Mouse (Mus musculus): ENCODE measurements around the gene Chdh. TPM values are rescaled to one million over a fixed set of nuclear protein-coding genes. Genes with fewer than 3 reads are reported as not detected.

The Chdh gene
- total and polyA plus RNA-seq, 3 experiments: not detected

- Histone ChIP-seq H3K27me3 (replicated peaks) (no peaks in the 10 kb centered on the region), H3K4me3 (replicated peaks in 1 of 3; ENCODE audit: low read depth in 2 of 3, low read length in 2 of 3, poor library complexity in 1 of 3) (no peak overlapping the region), H3K36me3 (replicated peaks in 1 of 2; ENCODE audit: control insufficient read depth in 1 of 2, insufficient read depth in 1 of 2, low read length in 1 of 2) (no peaks in the 10 kb centered on the region), H3K4me2 (ENCODE audit: insufficient read depth, low read depth, poor library complexity, severe bottlenecking) (no peak overlapping the region), H3K79me2 (replicated peaks; ENCODE audit: control insufficient read depth, extremely low read depth, insufficient read depth, poor library complexity, severe bottlenecking) (no peaks in the 10 kb centered on the region), H3K4me1 (ENCODE audit: control insufficient read depth in 1 of 2, insufficient read depth in 2 of 2) (peaks cover 17 to 45% of the 10 kb centered on the region in 2 experiments), H3K27ac (ENCODE audit: insufficient read depth, low read depth) (no peak overlapping the region), H3K9me3 (replicated peaks; ENCODE audit: low read length) (no peaks in the 10 kb centered on the region), H3K9ac (ENCODE audit: insufficient read depth, low read depth) (no peak overlapping the region)
- DNase-seq (ENCODE audit: extremely low read depth): no peak
- dilution Hi-C loops (cut with MboI; ENCODE audit: extremely low pct_ligation_motif_present, extremely low pct_unique_long_range_greater_than_20kb, low sequenced_read_pairs): no loop called here
- TF ChIP-seq IRF4 (IDR thresholded peaks at IDR 0.05; ENCODE audit: low read depth, low read length): no peak
- no peak for TF ChIP-seq KAT2A (IDR thresholded peaks at IDR 0.05; ENCODE audit: insufficient replicate concordance, low read length)
- no peak for TF ChIP-seq BHLHE40 (IDR thresholded peaks at IDR 0.05; ENCODE audit: low read depth, low read length)
- no peak for TF ChIP-seq HCFC1 (IDR thresholded peaks at IDR 0.05; ENCODE audit: low read depth, low read length)
- in situ Hi-C loops (cut with MboI; ENCODE audit: low pct_ligation_motif_present, low pct_unique_long_range_greater_than_20kb, low sequenced_read_pairs): no loop called here
Measured at GRCm38 (mm10) chr14:30011886-30012560, 3.2 kb downstream of the Chdh start.

DNA sequence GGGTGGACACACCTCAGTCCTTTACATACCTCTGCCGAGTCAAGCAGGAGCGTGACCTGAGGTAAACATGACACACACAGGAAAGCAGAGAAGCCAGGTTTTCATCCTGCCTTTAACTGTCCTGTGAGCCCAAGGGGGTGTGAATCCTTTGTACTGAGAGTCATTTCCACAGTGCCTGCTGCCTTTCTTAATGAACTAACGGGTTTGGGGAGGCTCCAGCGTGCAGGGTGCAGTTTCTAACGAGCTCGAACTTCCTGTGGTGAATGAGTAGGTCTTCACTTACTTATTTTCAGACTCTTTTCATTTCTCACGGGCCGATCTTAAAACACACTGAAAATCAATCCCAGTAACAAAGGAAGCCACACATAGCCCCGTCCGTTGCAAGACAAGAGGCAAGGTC, 5.7 kb downstream of the Chdh start:
- Histone ChIP-seq H3K4me3 (replicated peaks in 1 of 3; ENCODE audit: low read depth in 2 of 3, low read length in 2 of 3, poor library complexity in 1 of 3) (no peak overlapping the region), H3K9me3 (replicated peaks; ENCODE audit: low read length) (no peaks in the 10 kb centered on the region), H3K4me2 (ENCODE audit: insufficient read depth, low read depth, poor library complexity, severe bottlenecking) (no peak overlapping the region), H3K9ac (ENCODE audit: insufficient read depth, low read depth) (0 out of 2 replicates have a peak overlapping the region, but pooled peaks have one; percentile 10), H3K4me1 (ENCODE audit: control insufficient read depth in 1 of 2, insufficient read depth in 2 of 2) (peaks cover 17 to 46% of the 10 kb centered on the region in 2 experiments), H3K36me3 (replicated peaks in 1 of 2; ENCODE audit: control insufficient read depth in 1 of 2, insufficient read depth in 1 of 2, low read length in 1 of 2) (no peaks in the 10 kb centered on the region), H3K79me2 (replicated peaks; ENCODE audit: control insufficient read depth, extremely low read depth, insufficient read depth, poor library complexity, severe bottlenecking) (no peaks in the 10 kb centered on the region), H3K27me3 (replicated peaks) (no peaks in the 10 kb centered on the region), H3K27ac (ENCODE audit: insufficient read depth, low read depth) (no peak overlapping the region)
- dilution Hi-C loops (cut with MboI; ENCODE audit: extremely low pct_ligation_motif_present, extremely low pct_unique_long_range_greater_than_20kb, low sequenced_read_pairs): no loop called here
- no peak for DNase-seq (ENCODE audit: extremely low read depth)
- in situ Hi-C loops (cut with MboI; ENCODE audit: low pct_ligation_motif_present, low pct_unique_long_range_greater_than_20kb, low sequenced_read_pairs): no loop called here
- TF ChIP-seq MEF2A (IDR thresholded peaks at IDR 0.05; ENCODE audit: borderline replicate concordance, low read depth, low read length) (no peak), IRF4 (IDR thresholded peaks at IDR 0.05; ENCODE audit: low read depth, low read length) (no peak), SMC3 (IDR thresholded peaks at IDR 0.05; ENCODE audit: low read depth, low read length) (no peak), SIN3A (IDR thresholded peaks at IDR 0.05; ENCODE audit: low read length) (no peak), MYC (IDR thresholded peaks at IDR 0.05; ENCODE audit: low read depth, low read length) (no peak), ZMIZ1 (IDR thresholded peaks at IDR 0.05; ENCODE audit: low read depth, low read length) (no peak), RCOR1 (conservative IDR thresholded peaks at IDR 0.05; ENCODE audit: low read depth, low read length) (no peak), JUND (conservative IDR thresholded peaks at IDR 0.05; ENCODE audit: low read depth, low read length) (no peak), PAX5 (IDR thresholded peaks at IDR 0.05; ENCODE audit: low read length) (no peak)

DNA sequence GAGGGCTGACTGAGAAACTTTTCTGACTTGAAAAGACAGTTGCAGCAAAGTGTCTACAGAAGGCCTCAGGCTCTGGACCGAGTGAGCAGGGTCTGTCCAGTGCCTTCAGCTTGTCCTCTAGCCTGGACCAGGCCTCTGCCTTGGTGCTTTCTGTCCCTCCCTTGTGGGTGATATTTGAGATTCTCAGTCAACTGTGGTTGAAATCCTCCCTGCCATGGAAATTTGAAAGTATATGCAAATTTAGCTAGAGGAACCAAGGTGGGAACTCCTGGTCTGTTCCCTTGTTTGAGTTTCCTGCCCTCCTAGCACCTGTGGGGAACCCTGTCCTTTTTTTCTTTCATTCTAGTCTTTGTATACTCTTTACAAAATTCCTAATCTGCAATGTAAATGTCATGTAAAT, 6.2 kb downstream of the Chdh start:
- in situ Hi-C loops (cut with MboI; ENCODE audit: low pct_ligation_motif_present, low pct_unique_long_range_greater_than_20kb, low sequenced_read_pairs): no loop called here
- Histone ChIP-seq H3K4me3 (replicated peaks in 1 of 3; ENCODE audit: low read depth in 2 of 3, low read length in 2 of 3, poor library complexity in 1 of 3) (no peak overlapping the region), H3K9me3 (replicated peaks; ENCODE audit: low read length) (no peaks in the 10 kb centered on the region), H3K27me3 (replicated peaks) (no peaks in the 10 kb centered on the region), H3K4me1 (ENCODE audit: control insufficient read depth in 1 of 2, insufficient read depth in 2 of 2) (peaks cover 17 to 48% of the 10 kb centered on the region in 2 experiments), H3K9ac (ENCODE audit: insufficient read depth, low read depth) (0 out of 2 replicates have a peak overlapping the region, but pooled peaks have one; percentile 10), H3K79me2 (replicated peaks; ENCODE audit: control insufficient read depth, extremely low read depth, insufficient read depth, poor library complexity, severe bottlenecking) (no peaks in the 10 kb centered on the region), H3K27ac (ENCODE audit: insufficient read depth, low read depth) (no peak overlapping the region), H3K36me3 (replicated peaks in 1 of 2; ENCODE audit: control insufficient read depth in 1 of 2, insufficient read depth in 1 of 2, low read length in 1 of 2) (no peaks in the 10 kb centered on the region), H3K4me2 (ENCODE audit: insufficient read depth, low read depth, poor library complexity, severe bottlenecking) (peak overlapping the region; percentile 37)
- DNase-seq (ENCODE audit: extremely low read depth): peak; percentile 59
- 0 out of 2 replicates have a peak, but pooled peaks have one; percentile 34 for TF ChIP-seq SIN3A (IDR thresholded peaks at IDR 0.05; ENCODE audit: low read length)
- no peak for TF ChIP-seq POLR2A (IDR thresholded peaks at IDR 0.05; ENCODE audit: low read depth, low read length)
- no peak for TF ChIP-seq KAT2A (IDR thresholded peaks at IDR 0.05; ENCODE audit: insufficient replicate concordance, low read length)
- no peak for TF ChIP-seq CHD1 (IDR thresholded peaks at IDR 0.05; ENCODE audit: low read depth, low read length)
- no peak; the same call in 1 of the 2 replicates for TF ChIP-seq ZNF384 (IDR thresholded peaks at IDR 0.05; ENCODE audit: low read depth, low read length)
- no peak for TF ChIP-seq MAZ (IDR thresholded peaks at IDR 0.05; ENCODE audit: low read depth, low read length)
- TF ChIP-seq SMC3 (IDR thresholded peaks at IDR 0.05; ENCODE audit: low read depth, low read length): no peak
- TF ChIP-seq ETS1 (conservative IDR thresholded peaks at IDR 0.05; ENCODE audit: low read depth, low read length): peak; percentile 57
- peak; percentile 27; the same call in 1 of the 2 replicates for TF ChIP-seq IRF4 (IDR thresholded peaks at IDR 0.05; ENCODE audit: low read depth, low read length)
- no peak for TF ChIP-seq GABPA (IDR thresholded peaks at IDR 0.05; ENCODE audit: insufficient replicate concordance, low read depth, low read length)
- TF ChIP-seq EP300 (IDR thresholded peaks at IDR 0.05; ENCODE audit: low read length): peak; percentile 72
- TF ChIP-seq BHLHE40 (IDR thresholded peaks at IDR 0.05; ENCODE audit: low read depth, low read length): 0 out of 2 replicates have a peak, but pooled peaks have one; percentile 4
- dilution Hi-C loops (cut with MboI; ENCODE audit: extremely low pct_ligation_motif_present, extremely low pct_unique_long_range_greater_than_20kb, low sequenced_read_pairs): no loop called here

Data from CH12.LX (cell line).